Mouse (Mus musculus) kidney, postnatal 36 days (tissue): ENCODE measurements at regions not wholly inside any gene's neighbourhood (a gene's known extent, or its start where the extent isn't known, plus 50 kb on each side); places are given as distances from the start of the nearest gene placed in this dataset.
"Not testable (repeated sequence)": the region's sequence is repeated elsewhere in the genome, so short reads cannot be mapped to it uniquely, and the experiment has no call there.

ENCODE experiments used
- DNase-seq, 2 experiments: peaks; one replicate each; pipeline ENCODE4 v3.0.0; 2021 to 2022; ENCODE audit warnings: mixed read lengths in 2 of 2

DNA sequence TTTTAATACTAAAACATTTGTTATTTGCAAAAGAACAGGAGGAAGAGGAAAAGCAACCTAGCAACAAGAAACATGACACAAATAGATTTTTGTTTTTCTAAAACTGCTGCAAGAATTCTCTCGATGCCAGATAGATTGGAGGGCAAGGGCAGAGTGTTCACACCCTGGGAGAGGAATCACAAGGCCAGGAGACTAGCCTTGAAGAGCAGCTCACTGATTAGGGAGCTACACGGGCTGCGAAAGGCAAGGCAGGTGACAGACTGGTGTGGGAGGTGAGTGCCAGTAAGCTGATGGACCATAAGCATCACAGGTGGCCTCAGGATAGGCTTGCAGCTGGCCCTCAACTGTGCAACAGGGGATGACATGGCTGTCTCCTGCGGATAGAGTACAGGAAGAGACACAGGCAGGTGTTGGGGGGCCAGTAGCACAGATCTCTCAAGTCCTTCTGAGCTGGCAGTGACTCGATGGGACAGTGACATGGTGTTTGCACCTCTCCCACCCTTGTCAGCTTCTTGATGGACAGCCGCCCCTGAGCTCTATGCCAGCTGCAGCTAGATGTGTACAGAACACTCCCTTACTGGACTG is 102.0 kb upstream of the Abca1 start:
- no peak for DNase-seq

DNA sequence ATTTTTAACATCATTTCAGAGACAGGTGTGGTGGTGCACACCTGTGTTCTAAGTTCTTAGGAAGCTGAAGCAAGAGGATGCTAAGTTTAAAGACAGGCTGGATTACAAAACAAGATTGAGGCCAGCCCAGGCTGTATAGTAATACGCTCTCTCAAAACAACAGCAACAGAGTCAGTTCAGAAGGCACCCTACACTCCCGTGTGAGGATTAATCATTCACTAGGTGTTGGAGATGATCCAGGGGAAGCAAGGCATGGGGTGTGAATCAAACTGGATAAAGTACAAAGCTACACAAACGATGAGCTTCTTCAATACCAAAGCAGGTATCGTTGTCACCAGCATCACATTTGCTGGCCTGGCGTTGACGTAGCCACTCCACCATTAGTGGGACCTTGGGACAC is 99.3 kb upstream of the Abca1 start:
- DNase-seq = peak; percentile 70 to 87

DNA sequence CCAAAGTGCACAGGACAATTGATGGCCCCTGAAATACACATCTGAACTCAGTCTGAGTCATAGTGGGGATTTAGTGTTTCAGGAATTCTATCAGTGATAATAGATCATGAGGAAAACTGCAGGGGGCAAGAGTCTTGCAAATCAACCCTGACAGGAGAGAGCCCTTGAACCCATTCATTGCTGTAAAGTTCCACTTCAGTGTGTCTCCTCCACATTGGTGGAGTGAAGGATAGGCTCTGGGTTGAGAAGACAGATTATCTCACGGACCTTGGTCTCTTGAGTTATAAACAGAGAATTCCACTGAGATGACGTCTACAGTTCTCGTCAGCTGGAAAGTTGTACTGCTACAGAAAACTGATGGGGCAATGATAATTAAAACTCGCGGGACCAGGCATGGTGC is 97.3 kb upstream of the Abca1 start:
- no peak for DNase-seq

DNA sequence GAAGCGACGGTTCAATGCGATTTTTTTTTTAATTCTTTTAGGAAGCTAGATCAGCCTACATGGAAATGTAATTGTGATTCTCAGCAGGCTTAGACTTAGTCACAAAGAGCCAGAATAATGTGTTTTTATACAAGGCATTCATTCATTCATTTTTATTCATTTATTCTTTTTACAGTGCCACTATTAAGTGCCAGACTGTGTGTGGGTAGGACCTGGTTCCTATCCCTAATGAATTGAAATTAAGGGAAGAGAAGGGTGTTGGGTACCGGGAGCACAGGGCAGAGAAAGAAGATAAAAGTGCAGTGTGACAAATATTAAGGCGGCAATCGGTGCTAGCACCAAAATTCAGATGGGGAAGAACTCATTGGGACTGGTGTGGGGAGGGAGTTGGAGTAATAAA is 94.8 kb upstream of the Abca1 start:
- no peak for DNase-seq

DNA sequence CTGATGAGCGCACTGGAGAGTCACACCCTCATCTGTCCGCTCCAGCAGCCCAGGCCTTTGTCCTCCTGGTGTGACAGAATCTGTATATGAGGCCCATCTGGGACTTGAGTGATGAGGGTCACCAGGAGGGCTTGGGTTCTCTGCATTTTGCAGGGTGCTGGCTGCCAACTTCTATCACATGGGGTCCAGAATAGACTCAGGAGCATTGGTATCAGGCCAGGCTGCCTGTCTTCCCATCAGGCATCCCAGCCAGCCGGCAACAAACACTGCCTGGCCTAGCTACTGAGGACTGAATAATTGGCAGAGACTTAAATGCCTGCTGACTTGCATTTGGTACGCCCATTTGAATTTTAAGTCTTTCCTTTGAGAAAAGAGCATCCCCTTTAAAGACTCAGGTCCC is 94.0 kb upstream of the Abca1 start:
- no peak for DNase-seq

DNA sequence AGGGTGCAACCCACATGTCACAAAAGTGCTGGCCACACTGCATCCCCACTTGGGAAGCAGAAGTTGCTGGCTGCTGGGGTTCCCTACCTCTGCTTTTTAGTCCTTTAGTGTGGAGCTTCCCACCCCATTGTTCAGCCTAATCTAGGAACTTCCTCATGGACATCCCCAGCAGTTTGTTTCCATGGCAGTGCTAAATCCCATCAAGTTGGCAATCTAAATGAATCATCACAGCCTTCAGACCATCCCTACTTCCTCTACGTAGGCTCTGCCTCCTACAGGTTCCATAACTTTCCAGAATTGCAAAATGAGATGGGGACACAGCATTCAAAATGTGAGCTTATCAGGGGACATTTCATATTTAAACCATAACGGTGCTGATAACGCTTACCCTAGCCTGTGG is 90.6 kb upstream of the Abca1 start:
- no peak for DNase-seq

DNA sequence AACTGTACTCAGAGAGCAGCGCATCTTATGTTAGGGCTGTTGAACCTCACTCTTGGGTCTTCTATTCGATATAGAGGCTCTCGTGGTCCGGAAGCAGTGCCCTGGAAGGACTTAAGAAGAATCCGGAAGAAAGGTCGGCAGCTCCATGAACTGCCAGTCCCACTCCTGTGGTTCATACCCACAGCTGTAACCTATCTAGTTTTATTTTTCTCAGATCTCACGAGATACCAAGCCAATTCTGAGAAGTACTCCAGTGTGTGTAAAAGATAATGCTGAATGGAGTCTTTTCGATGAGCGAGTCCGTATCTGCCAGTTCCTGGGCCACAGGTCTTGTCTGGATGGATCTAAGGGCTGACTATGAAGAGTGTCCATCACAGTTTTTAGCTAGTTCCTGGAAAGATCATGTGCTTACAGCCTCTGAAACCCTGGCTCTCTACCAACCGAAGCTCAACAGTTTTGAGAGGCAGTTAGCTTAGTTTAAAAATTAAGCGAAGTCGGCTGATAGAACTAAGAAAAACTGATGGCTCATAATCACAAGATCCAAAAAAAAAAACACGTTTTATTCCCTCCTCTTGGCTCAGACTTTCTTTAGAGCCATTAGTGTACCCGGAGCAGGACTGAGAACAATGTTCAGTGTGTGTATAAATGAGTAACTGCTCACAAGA is 86.5 kb upstream of the Abca1 start:
- peak; percentile 62 to 83 for DNase-seq

DNA sequence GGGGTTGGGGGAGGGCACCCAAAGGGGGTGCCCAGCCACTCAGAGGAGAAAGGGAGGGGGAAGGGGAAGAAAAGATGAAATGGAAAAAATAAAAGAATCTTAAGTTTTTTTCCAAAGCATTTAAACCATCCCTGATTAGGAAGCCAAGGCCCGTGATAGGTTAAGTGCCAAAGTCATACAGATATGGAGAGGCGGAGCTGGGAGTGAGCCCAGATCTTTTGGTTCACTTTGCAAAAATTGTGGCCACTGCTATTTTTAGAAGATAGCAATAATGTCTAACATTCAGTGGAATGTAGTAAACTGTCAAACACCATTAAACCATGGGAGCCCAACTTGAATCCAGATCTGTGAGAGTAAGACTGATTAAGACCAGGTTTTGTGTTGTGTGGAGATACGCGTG is 85.9 kb upstream of the Abca1 start:
- no peak for DNase-seq

DNA sequence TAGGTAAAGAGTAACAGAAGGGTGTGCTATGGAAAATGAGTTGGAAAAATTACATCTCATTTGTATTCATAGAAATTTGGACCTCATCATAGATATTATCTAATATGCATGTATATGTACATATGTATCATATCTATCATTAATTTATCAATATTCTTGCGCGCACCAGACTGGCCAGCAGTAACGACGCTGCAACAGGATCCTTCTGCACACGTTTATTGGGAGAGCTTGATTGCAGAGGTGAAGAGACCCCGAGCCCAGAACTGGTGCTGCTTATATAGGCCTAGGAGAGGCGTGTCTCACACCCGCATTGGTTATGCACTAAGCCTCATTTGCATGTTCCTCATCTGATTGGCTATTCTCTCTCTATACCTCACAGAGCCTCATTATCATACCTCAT is 83.8 kb upstream of the Abca1 start:
- DNase-seq = not testable (repeated sequence)

DNA sequence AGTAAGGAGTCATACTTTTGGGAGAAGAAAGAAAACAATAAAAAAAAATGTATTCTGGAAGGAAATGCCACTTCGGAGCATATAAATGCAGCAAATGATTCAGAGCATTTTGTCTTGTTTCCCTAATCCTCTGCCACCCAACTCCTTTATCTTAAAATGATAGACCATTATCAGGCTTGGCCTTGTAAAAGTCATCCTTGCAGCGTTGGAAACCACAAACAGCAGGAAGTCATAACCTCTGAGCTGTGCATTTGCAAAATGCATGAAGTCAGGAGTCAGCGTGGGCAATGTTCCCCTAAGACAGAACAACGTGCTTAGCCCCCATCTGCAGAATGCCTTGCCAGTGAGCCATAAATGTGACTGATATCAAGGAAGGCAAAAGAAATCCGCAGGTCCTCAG is 80.2 kb upstream of the Abca1 start:
- DNase-seq = no peak

DNA sequence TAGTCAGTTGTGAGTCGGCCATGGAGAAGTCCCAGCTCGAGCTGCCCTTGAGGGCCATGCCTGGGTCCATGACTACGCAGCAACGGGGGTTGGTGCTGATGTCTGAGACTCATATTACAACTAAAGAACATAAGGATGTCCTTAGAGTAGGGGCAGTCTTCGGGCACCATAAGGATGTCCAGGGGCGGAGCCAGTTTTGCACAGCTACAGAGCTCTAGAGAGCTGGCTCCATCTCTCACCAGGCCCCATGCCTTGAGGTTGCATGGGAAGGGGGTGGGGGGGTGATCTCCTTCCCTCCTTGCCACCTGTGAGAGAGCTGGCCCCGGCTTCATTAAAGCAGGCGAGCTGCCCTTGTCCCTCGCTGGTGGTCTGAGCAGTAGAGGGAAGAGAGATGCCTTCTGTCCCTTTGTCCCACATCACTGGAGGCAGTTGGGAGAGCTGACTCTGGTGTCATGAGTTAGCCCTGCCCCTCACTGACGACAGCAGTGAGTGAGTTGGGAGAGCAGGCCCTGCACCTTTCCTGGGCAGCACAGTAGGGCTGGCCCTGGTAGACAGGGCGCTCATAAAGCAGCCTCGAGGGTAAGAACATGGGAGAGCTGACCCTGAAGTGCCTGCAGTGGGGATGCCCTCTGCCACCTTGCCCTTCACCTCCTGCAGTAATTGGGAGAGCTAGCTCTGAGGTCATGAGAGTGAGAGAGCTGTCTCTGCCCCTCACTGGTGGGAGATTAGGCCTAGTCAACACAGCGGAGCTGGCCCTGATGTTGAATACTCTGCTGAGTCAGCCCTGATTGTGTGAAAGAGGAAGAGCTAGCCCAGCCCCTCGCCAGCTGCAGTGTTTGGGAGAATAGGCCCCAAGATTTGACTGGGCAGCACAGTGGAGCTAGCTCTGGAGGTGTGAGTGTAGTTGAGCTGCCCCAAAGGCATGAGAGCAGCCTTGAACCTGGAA is 78.9 kb upstream of the Abca1 start:
- DNase-seq = no peak

DNA sequence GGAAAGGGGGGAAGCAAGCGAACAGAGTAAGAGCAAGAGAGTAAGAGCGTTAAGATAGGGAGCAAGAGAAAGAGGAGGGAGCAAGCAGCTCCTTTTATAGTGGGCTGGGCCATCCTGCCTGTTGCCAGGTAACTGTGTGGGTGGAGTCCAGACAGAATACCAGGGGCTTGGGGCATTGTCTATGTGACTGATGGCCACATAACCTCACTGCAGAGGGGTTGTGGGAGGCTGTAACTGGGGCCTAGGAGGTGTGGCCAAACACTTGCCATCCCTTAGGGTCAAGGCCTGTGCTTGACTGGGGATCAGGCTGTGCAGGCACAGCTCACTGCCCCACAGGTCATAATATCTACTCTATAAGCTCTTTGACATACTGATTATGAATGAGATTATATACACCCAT is 76.2 kb upstream of the Abca1 start:
- DNase-seq = no peak

DNA sequence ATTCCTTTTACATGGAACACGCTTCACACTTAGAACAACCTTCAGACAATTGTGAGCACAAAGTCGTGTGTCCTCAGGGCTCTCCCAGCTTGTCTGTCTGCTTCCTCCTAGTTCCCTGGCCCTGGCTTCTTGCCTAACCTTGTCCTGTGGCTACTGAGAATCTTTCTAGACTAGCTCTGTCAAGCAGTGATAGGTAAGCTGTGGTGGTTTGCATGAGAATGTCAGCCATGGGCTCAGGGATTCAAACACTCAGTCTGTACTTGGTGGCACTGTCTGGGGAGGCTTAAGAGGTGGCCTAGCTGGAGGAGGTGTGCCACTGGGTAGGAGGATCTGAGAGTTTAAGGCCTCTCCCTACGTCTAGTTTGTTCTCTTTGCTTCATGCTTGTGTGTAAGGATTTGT is 72.7 kb upstream of the Abca1 start:
- no peak for DNase-seq

DNA sequence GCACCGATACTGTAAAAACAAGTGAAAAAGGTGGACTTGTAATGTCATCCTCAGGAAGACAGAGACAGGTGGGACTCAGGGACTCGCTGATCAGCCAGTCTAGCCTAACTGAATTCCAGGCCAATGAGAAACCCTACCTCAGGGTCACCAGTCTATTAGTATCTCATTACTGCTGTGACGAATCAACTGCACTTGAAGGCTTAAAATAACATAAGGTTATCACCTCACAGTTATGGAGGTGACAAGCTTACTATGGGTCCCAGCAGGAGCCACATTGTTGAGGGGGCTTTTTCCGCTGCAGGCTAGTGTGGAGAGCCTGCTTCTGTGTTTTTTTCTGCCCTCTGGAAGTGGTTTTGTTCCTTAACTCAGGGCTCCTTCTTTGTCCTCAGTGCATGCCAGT is 72.2 kb upstream of the Abca1 start:
- DNase-seq = no peak

DNA sequence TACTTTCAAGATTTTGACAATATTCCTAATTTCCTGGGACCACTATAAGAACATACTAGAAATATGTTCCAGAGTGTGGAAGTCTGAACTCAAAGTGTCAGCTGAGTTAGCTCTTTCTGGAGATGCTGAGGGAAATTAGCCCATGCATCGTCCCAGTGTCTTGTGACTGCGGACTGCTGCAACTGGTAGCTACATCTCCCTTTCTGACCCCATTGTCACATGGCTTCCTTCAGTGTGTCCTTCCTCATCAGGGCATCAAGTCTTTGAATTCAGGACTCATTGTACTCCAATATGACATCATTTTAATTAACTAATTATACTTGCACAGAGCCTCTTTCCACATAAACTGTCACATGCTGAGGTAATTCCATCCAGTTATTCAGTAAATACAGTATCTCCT is 71.4 kb upstream of the Abca1 start:
- DNase-seq = no peak

DNA sequence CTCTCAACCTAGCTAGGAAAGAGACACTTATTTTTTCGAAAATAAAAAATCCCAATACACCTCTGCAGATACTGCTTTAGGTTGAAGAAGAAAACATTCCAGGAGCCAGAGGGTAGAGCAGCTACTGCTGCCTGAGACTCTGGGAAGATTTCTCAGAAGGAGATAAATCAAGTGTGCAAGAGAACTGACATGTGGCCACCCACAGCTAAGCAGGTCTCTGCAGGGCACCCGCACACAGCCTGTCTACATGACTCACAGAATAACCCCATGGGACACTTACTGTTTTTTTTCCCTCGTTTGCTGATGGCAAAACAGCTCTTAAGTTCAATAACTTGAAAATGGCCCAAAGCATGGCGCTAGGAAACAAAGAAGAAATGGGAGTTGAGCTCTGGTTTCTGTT is 68.7 kb upstream of the Abca1 start:
- no peak for DNase-seq

DNA sequence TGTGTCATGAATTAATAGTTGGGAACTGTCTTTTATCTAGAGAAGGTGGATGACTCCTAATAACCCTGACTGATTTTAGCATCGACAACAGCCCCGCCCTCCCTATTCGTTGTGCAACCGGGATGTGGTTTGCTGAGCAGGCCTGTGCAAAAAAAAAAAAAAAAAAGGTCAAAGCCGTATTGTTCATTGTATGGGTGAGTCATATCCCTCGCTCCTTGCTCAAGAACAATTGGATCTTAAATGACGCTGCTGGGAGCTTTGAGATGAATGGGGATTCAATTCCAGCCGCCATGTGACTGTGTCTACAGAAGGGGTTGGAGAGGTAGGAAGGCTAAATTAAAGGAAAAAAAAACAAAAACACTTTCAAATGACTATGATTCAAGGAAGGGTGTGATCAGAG is 68.1 kb upstream of the Abca1 start:
- DNase-seq = peak in 1 of 2 experiments; percentile 30

DNA sequence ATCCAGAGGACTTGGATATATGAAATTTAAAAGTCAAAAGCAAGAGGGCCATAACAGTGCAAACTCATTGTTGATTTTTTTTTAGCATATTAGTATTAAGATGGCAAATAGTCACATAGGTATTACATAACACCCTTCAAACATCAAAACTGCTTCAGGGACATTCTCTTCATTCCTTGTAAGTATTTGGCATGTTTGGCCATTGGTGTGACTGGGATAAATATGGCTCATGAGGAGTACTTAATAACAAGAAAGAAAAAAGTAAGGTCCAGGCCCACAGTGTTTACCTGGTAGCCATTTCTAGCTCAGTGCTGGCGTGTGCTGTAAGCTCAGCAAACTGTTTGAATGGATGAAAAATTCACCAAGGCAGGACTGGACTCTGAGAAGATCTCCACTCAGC is 67.4 kb upstream of the Abca1 start:
- DNase-seq = no peak

DNA sequence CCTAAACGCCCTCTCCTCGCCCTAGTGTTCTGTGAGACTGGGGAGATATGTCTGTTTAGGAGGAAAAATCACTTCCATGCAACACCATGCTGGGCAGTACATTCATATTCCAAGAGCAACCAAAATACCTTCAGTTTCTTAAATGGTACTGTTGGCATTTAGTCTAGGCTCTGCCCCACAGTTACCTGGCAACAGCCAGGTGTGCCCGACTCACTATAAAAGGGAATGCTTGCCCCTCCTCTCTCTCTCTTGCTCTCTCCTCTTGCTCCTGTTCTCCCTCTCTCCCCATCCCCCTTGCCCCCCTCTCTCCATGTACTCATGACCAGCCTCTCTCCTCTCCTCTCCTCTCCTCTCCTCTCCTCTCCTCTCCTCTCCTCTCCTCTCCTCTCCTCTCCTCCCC is 66.7 kb upstream of the Abca1 start:
- DNase-seq = peak in 1 of 2 experiments; percentile 29

DNA sequence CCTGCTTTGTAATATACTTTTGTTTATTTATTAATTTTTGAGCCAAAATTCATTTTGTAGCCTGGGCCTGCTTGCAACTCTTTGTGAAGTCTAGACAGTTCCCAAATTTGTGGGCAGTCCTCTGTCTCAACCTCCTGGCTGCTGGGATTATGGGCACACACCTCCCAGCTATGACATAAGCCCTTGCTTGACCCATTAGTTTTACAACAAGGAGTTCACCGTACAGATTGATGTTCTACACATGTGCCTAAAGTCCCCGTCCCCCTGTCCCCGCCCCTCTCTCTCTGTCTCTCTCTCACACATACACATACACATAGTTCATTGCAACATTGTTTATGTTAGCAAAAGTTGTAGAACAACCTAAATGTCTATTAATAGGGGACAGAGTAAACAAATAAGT is 63.7 kb upstream of the Abca1 start:
- DNase-seq = no peak

DNA sequence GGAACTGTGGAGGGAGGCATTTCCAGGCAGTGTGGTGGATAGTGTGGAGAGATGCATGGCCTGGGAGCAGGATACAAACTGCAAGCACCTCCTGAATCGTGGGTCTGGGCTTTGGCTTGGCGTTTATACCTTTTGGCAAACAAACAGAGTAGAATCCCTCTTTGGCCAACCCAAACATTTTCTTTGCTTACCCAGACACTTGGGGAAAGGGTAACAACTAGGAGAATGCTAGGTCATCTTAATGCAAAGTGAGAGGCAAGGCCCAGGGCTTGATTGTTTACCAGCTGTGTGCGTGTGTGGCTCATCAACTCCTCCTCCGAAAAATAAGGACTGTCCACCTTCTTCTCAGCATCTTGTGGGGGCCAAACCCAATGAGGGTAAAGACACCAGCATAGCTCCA is 61.1 kb upstream of the Abca1 start:
- DNase-seq = no peak

DNA sequence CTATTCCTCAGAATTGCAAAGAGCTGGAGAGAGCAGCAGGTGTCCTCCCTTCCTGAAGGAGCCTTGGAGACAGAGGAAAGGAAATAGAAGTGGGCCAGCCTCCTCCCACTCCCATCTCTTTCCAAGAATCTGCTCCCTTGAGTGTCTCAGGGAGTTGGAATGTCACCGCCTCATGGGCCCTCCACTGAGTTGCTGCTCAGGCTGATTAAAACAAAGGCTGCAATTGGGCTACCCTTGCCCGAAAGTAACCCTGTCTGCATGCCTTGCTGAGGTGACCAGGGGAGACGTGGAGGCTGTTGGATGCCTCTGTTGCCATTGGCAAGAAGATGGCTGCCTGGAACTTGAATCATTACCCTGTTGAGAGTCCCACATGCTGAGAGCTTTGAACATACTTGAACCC is 59.7 kb upstream of the Abca1 start:
- peak; percentile 59 to 63 for DNase-seq

DNA sequence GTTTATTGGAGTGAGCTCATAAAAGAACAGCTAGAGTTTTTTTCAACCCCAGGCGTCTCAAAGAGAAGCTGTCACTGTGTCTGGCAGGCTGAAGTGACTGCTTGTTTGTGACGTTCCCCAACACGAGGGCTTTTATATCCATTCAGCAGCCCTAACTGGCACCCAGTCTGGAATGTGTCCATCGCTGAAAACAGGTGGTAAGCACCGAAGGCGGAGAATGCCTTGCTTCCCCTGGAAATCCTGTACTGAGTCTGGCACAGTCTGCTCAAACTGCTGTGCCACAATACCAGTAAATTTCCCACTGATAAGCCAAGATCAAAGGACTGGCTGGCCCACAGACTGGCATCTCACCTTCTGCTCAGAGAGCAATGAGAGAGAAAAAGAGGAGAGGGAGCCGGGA is 59.1 kb upstream of the Abca1 start:
- peak; percentile 25 to 37 for DNase-seq

DNA sequence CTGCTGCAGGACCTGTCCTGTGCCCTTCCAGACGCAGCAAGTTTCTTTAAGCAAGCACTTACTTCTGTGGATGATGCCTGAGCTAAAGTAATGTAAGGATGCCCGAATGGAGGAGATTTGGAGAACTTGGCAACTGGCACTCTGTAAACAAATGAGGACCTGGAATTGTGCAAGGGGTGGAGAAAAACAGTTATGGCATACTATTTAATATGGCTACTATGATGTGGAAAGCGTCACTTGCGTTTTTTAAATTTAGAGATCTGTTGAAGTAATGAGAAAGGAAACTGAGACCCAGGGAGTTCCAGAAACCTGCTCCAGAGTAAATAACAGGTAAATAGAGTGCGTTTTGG is 58.6 kb upstream of the Abca1 start:
- DNase-seq = no peak
